Mouse (Mus musculus): ENCODE measurements at regions not wholly inside any gene's neighbourhood (a gene's known extent, or its start where the extent isn't known, plus 50 kb on each side); places are given as distances from the start of the nearest gene placed in this dataset.

GRCm38 (mm10) chr2:160583034-160583433 lies 62.7 kb upstream of the Top1 start:
- in situ Hi-C loops (cut with MboI, MseI): loop anchor here (5.0 kb wide), 3 partner anchors 206 to 1711 kb away; no protein-coding TSS in a partner anchor

- in situ Hi-C loops (cut with MboI, MseI): loop anchor here (5.0 kb wide), 3 partner anchors 206 to 1711 kb away; no protein-coding TSS in a partner anchor
Observed at GRCm38 (mm10) chr2:160583506-160583905, 62.2 kb upstream of the Top1 start.

- in situ Hi-C loops (cut with MboI, MseI): loop anchor here (5.0 kb wide), 3 partner anchors 207 to 1712 kb away; no protein-coding TSS in a partner anchor
Observed at GRCm38 (mm10) chr2:160584568-160584967, 61.1 kb upstream of the Top1 start.

GRCm38 (mm10) chr2:160587015-160587835 lies 58.5 kb upstream of the Top1 start:
- in situ Hi-C loops (cut with MboI, MseI): loop anchor here in 1 of 2 experiments (5.0 kb wide), 1 partner anchor 1530 kb away; no protein-coding TSS in a partner anchor

GRCm38 (mm10) chr2:160588401-160588800 lies 57.3 kb upstream of the Top1 start:
- in situ Hi-C loops (cut with MboI, MseI): loop anchor here in 1 of 2 experiments (5.0 kb wide), 1 partner anchor 1531 kb away; no protein-coding TSS in a partner anchor

- in situ Hi-C loops (cut with MboI, MseI): loop anchor here in 1 of 2 experiments (5.0 kb wide), 1 partner anchor 202 kb away; no protein-coding TSS in a partner anchor
Observed at GRCm38 (mm10) chr2:160590209-160590910, 55.3 kb upstream of the Top1 start.

GRCm38 (mm10) chr2:160591446-160592180 lies 54.1 kb upstream of the Top1 start:
- in situ Hi-C loops (cut with MboI, MseI): loop anchor here in 1 of 2 experiments (5.0 kb wide), 1 partner anchor 201 kb away; no protein-coding TSS in a partner anchor

GRCm38 (mm10) chr2:160593035-160593434 lies 52.7 kb upstream of the Top1 start:
- in situ Hi-C loops (cut with MboI, MseI): loop anchor here in 1 of 2 experiments (5.0 kb wide), 1 partner anchor 199 kb away; no protein-coding TSS in a partner anchor
